Mouse (Mus musculus): ENCODE measurements around the gene Zfp329. TPM values are rescaled to one million over a fixed set of nuclear protein-coding genes. Genes with fewer than 3 reads are reported as not detected.

Zfp329 gene
- polyA plus RNA-seq (2021; fragmentation: Nextera tagmentation): 7.9 and 9.7 TPM in 2 replicates
- long read RNA-seq, experiment 1, full-length matches to known transcripts: 7 of 19 reads
- long read RNA-seq, experiment 1, partial matches to known transcripts: 1 of 19 reads
- long read RNA-seq, experiment 1, other reads (novel, unspliced or antisense): 11 of 19 reads
- long read RNA-seq, experiment 2, full-length matches to known transcripts: 28 of 62 reads
- long read RNA-seq, experiment 2, partial matches to known transcripts: 4 of 62 reads
- long read RNA-seq, experiment 2, other reads (novel, unspliced or antisense): 30 of 62 reads

DNA sequence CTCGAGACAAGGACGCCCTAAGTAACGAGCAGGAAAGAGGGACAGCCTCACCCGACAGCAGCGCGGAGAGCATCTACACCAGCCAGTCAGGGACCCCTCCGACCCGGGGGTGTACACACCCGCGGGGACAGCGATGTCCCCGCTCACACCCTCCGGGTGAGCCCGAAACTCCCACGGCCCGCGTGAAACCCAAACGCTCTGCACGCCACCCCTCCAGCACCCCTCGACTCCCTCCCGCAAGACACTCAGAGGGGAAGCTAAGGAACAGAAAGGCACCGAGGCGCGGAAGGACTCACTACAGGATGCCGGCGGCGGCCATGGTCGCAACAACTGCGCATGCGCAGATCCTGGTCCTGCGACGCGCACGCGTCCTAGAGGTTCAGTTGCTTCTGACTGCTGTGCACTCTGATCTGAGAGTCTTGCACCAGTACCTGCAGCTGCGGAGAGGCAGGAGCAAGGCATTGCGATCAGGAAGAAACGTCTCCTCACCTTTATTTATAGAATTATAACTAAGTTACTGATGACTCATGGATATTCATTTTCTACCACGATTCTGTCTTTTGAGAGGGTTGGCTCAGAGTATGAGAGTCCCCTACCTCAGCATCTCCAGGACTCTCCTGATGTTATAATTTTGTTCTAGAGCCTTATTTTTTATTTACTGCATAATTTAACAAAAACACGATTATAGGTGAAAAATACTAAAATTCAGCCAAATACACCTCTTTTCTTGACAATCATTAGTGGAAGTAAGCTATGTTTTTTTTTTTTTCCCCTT is at the start of gene Zfp329:
Zfp329 (minus strand) TSS at position 338 of the 775 bp plus-strand sequence.

GRCm38 (mm10) chr7:12834162-12835120 is 15.8 kb upstream of the Zfp329 start, which contains the start of gene Zfp110:
Gene Zfp110 (plus strand): TSS chr7:12834761.

GRCm38 (mm10) chr7:12802866-12803726 is 15.6 kb downstream of the Zfp329 start, which contains the start of gene Zscan18:
Gene Zscan18 (minus strand): TSS chr7:12803635.

Other genes with a start within 250 kb of the Zfp329 start
- not detected in 2 replicates for gene Vmn2r53, start 210.1 kb downstream of the Zfp329 start, polyA plus RNA-seq (2021; fragmentation: Nextera tagmentation)
- gene Vmn2r54, start 178.5 kb downstream of the Zfp329 start, polyA plus RNA-seq (2021; fragmentation: Nextera tagmentation): not detected in 2 replicates
- gene Vmn2r55, start 133.9 kb downstream of the Zfp329 start, polyA plus RNA-seq (2021; fragmentation: Nextera tagmentation): not detected in 2 replicates
- gene Vmn2r56, start 83.9 kb downstream of the Zfp329 start, polyA plus RNA-seq (2021; fragmentation: Nextera tagmentation): not detected in 2 replicates
- 8.7 and 8.8 TPM in 2 replicates for gene Zscan18, start 15.2 kb downstream of the Zfp329 start, polyA plus RNA-seq (2021; fragmentation: Nextera tagmentation)
- 8.4 and 8.5 TPM in 2 replicates for gene Zfp110, start 15.9 kb upstream of the Zfp329 start, polyA plus RNA-seq (2021; fragmentation: Nextera tagmentation)
- 3.5 TPM in 2 replicates for gene Zfp128, start 62.3 kb upstream of the Zfp329 start, polyA plus RNA-seq (2021; fragmentation: Nextera tagmentation)
- gene Zscan22, start 79.0 kb upstream of the Zfp329 start, polyA plus RNA-seq (2021; fragmentation: Nextera tagmentation): 11.5 and 11.8 TPM in 2 replicates
- 627 and 629 TPM in 2 replicates for gene Rps5, start 103.4 kb upstream of the Zfp329 start, polyA plus RNA-seq (2021; fragmentation: Nextera tagmentation)
- 0.39 TPM in 2 replicates for gene Rnf225, start 108.6 kb upstream of the Zfp329 start, polyA plus RNA-seq (2021; fragmentation: Nextera tagmentation)
- 2.2 TPM in 2 replicates for gene Zfp324, start 147.0 kb upstream of the Zfp329 start, polyA plus RNA-seq (2021; fragmentation: Nextera tagmentation)
- 3.7 and 4.2 TPM in 2 replicates for gene Zfp446, start 159.0 kb upstream of the Zfp329 start, polyA plus RNA-seq (2021; fragmentation: Nextera tagmentation)
- 0.06 TPM in 1 of 2 replicates, not detected in the other for gene Slc27a5, start 179.3 kb upstream of the Zfp329 start, polyA plus RNA-seq (2021; fragmentation: Nextera tagmentation)
- gene Trim28, start 180.3 kb upstream of the Zfp329 start, polyA plus RNA-seq (2021; fragmentation: Nextera tagmentation): 83.4 and 85.0 TPM in 2 replicates
- gene Zbtb45, start 191.2 kb upstream of the Zfp329 start, polyA plus RNA-seq (2021; fragmentation: Nextera tagmentation): 8.1 and 9.6 TPM in 2 replicates
- gene Chmp2a, start 215.9 kb upstream of the Zfp329 start, polyA plus RNA-seq (2021; fragmentation: Nextera tagmentation): 316 and 338 TPM in 2 replicates
- 23.7 and 27.4 TPM in 2 replicates for gene Ube2m, start 219.4 kb upstream of the Zfp329 start, polyA plus RNA-seq (2021; fragmentation: Nextera tagmentation)
- 6.5 and 7.3 TPM in 2 replicates for gene Mzf1, start 235.9 kb upstream of the Zfp329 start, polyA plus RNA-seq (2021; fragmentation: Nextera tagmentation)

Data from layer of hippocampus, adult 6 months (tissue).